Mouse (Mus musculus): ENCODE measurements around the gene Vmn2r103. TPM values are rescaled to one million over a fixed set of nuclear protein-coding genes. Genes with fewer than 3 reads are reported as not detected.

Gene Vmn2r103
- not detected in 2 replicates for polyA plus RNA-seq (2015; fragmentation: Nextera tagmentation; extraction: Ambion mirVana)

GRCm38 (mm10) chr17:19773063-19773462 lies at the start of gene Vmn2r103:
Gene Vmn2r103 (plus strand): TSS chr17:19773363.
- no peaks in the 10 kb centered on the region for H3K27me3 ChIP-seq (replicated peaks; ENCODE audit: control insufficient read depth, insufficient read depth, low read length)
- H3K4me2 ChIP-seq (ENCODE audit: low read depth, low read length): no peak within 1 kb of the TSS
- no peaks in the 10 kb centered on the region for H3K4me1 ChIP-seq (ENCODE audit: control insufficient read depth, insufficient read depth, low read length)
- no peak within 1 kb of the TSS for H3K4me3 ChIP-seq (ENCODE audit: low read length)
- no peak for ATAC-seq
- H3K9ac ChIP-seq (ENCODE audit: low read depth, low read length): no peak within 1 kb of the TSS
- 49% methylated on average over 4 of the region's 4 CpGs for WGBS
- H3K27ac ChIP-seq (ENCODE audit: low read length): no peak within 1 kb of the TSS
- no peaks in the 10 kb centered on the region for H3K36me3 ChIP-seq (ENCODE audit: control insufficient read depth, insufficient read depth, low read length)
- no peaks in the 10 kb centered on the region for H3K9me3 ChIP-seq (ENCODE audit: control insufficient read depth, low read length)

DNA sequence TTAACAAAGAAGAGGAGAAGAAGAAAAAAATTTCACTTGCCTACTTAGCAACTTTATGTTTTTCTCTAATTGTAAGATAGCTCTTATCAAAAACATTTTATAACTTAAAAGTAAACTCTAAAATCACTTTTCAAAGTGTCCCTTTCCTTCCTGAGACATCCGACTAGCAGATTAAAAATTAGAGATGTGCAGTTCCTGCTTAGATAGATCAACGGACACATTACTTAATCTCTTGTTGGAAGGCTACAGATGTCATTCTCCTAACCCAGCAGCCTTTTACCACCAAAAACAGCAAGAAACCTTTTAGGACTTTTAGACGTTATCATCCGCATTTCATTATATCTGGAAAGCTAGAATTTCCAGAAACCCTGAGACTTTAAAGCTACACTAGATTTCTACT lies 5.8 kb downstream of the Vmn2r103 start:
- Histone ChIP-seq H3K4me1 (ENCODE audit: control insufficient read depth, insufficient read depth, low read length) (no peaks in the 10 kb centered on the region), H3K9ac (ENCODE audit: low read depth, low read length) (no peak overlapping the region), H3K9me3 (ENCODE audit: control insufficient read depth, low read length) (no peaks in the 10 kb centered on the region), H3K27me3 (replicated peaks; ENCODE audit: control insufficient read depth, insufficient read depth, low read length) (no peaks in the 10 kb centered on the region), H3K27ac (ENCODE audit: low read length) (no peak overlapping the region), H3K36me3 (ENCODE audit: control insufficient read depth, insufficient read depth, low read length) (no peaks in the 10 kb centered on the region), H3K4me2 (ENCODE audit: low read depth, low read length) (no peak overlapping the region), H3K4me3 (ENCODE audit: low read length) (no peak overlapping the region)
- no peak for ATAC-seq
- 84% methylated on average over 4 of the region's 4 CpGs for WGBS

DNA sequence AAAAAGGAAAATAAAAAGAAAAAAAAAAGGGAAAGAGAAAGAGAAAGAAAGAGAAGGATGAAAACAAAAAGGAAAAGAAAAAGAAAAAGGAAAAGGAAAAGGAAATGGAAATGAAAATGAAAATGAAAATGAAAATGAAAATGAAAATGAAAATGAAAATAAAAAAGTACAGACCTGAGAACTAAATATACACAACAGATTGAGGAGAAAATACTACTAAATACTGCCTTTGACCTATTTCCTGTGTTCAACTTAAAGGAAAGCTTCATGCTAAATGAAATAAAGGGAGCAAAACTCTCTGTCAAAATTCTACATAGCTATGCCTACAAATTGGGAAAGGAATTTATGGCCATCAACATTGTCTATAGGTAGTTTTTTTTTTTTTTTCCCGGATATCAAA lies 16.1 kb downstream of the Vmn2r103 start:
- H3K27me3 ChIP-seq (replicated peaks; ENCODE audit: control insufficient read depth, insufficient read depth, low read length): no peaks in the 10 kb centered on the region
- 81% methylated on average over 1 of the region's 1 CpGs for WGBS

More for the DNA sequence above, 16.1 kb downstream of the Vmn2r103 start:
- Histone ChIP-seq H3K27ac (ENCODE audit: low read length) (no peak overlapping the region), H3K4me3 (ENCODE audit: low read length) (no peak overlapping the region), H3K36me3 (ENCODE audit: control insufficient read depth, insufficient read depth, low read length) (no peaks in the 10 kb centered on the region), H3K4me1 (ENCODE audit: control insufficient read depth, insufficient read depth, low read length) (no peaks in the 10 kb centered on the region), H3K9me3 (ENCODE audit: control insufficient read depth, low read length) (no peaks in the 10 kb centered on the region), H3K9ac (ENCODE audit: low read depth, low read length) (no peak overlapping the region), H3K4me2 (ENCODE audit: low read depth, low read length) (no peak overlapping the region)
- ATAC-seq: no peak

Other genes with a start within 250 kb of the Vmn2r103 start
- gene Vmn2r101, start 196.1 kb upstream of the Vmn2r103 start, polyA plus RNA-seq (2015; fragmentation: Nextera tagmentation; extraction: Ambion mirVana): not detected in 2 replicates
- gene Vmn2r102, start 113.0 kb upstream of the Vmn2r103 start, polyA plus RNA-seq (2015; fragmentation: Nextera tagmentation; extraction: Ambion mirVana): not detected in 2 replicates